Mouse (Mus musculus) stomach, postnatal 0 days (tissue): ENCODE measurements around the gene Lipt1.

Experiments used
- CTCF ChIP-seq: IDR thresholded peaks from 2 replicates; pipeline ENCODE4 v1.5.1; 2016; ENCODE audit warnings: antibody characterized with exemption, low read depth, mild to moderate bottlenecking, moderate library complexity
- EP300 ChIP-seq: optimal IDR thresholded peaks from 2 replicates; pipeline ENCODE3; 2016; ENCODE audit warnings: antibody characterized with exemption

GRCm38 (mm10) chr1:37890025-37890652 lies 18.6 kb downstream of the Lipt1 start, which contains the start of the genes Mitd1 and Mrpl30:
- TF ChIP-seq CTCF (peak; percentile 8; the same call in 1 of the 2 replicates), EP300 (peak; percentile 77)
